Mouse (Mus musculus): ENCODE data around the gene Nubp2. TPM values are rescaled to one million over a fixed set of nuclear protein-coding genes. Genes with fewer than 3 reads are reported as not detected.

Nubp2 gene
- polyA plus RNA-seq (2014; fragmentation: Illumina TruSeq; extraction: RNeasy Lipid Tissue Mini Kit (QIAGEN cat#74804); ENCODE audit: low replicate concordance), result 1.6 TPM

DNA sequence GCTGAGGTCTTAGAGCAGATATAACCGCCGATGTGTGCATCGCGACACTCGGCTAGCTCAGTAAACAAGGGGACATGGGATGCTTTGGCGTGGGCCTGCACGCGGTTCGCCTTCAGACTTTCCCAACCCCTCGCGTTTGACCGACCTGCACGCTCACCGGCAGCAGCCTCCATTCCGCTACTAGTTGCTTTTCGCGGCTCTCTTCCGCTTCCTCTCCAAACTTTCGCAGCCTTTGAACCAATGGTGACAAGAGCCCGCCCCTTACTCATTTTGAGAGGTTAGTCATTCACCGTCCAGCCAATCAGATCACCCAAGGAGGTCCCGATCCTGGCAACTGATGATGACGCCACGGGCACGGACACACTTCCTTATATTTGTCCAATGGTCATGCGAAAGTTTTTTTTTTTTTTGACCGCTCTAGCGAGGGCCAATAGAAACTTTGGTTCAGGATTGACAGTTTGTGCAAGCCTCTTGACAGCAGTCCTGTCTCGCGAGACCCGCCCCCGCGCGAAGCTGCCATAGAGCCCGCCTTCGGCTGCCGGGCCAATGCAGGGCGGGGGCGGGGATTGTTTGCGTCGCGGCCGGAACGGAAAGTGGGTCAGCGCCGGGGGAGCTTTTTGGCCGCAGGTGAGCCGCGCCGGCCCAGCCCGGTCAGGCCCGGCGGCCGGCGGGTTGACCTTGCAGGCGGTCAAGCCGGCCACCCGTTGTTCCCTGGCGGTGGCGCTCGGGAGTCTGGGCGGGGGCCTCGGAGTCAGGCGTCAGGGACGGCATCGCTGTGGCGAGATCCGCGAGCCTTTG is at the start of gene Nubp2, which contains the start of gene Spsb3:
Gene Nubp2, minus strand, starts transcription at position 216 of the 798 bp plus-strand sequence.
Gene Spsb3, plus strand, starts transcription at position 510 of the 798 bp plus-strand sequence.

DNA sequence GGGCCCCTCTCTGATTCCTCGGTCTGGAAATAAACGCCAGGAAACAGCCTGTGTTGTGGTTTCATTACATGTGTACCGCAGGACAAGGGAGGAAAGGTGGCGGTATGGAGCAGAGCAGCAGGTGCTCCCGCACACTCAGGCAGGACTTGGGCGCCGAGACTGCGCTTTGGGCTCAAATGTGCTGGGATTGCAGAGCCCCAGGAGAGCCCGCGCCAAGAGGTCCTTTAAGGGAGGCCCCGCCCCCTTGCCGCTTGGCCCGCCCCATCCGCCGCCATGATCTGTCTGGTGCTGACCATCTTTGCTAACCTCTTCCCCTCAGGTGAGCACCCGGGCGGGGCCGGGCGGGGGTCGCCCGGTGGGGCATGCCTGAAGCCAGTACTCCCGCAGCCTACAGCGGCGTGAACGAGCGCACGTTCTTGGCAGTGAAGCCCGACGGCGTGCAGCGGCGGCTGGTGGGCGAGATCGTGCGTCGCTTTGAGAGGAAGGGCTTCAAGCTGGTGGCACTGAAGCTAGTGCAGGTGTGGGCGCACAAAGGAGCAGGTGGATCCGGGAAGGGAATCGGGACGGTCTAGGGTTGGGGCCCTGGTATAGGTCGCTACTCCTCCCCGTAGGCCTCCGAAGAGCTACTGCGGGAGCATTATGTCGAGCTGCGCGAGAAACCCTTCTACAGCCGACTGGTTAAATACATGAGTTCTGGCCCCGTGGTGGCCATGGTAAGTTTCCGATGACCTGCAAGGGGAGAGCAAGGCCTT is 10.3 kb upstream of the Nubp2 start, which contains the start of gene Nme3:
Gene Nme3, plus strand, starts transcription at position 260 of the 752 bp plus-strand sequence.

DNA sequence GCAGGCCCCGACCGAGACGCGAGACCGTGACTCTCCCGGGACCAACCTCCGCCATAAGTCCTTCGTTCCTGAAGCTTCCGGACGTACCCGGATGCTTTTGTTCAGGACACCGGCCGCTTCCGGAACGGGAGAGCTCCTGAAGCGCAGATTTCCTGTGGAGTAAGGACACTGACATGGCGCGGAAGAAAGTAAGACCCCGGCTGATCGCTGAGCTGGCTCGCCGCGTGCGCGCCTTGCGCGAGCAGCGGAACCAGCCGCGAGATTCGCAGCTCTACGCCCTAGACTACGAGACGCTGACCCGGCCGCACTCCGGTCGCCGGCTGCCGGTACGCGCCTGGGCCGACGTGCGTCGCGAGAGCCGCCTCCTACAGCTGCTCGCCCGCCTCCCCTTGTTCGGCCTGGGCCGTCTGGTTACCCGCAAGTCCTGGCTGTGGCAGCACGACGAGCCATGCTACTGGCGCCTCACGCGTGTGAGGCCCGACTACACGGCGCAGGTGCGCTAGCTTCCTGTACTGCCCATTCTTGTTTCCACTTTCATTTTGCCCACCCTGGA is 8.9 kb upstream of the Nubp2 start, which contains the start of the genes Eme2 and Mrps34:
Gene Eme2, minus strand, starts transcription at position 93 of the 553 bp plus-strand sequence.
Gene Mrps34, plus strand, starts transcription at position 122 of the 553 bp plus-strand sequence.

DNA sequence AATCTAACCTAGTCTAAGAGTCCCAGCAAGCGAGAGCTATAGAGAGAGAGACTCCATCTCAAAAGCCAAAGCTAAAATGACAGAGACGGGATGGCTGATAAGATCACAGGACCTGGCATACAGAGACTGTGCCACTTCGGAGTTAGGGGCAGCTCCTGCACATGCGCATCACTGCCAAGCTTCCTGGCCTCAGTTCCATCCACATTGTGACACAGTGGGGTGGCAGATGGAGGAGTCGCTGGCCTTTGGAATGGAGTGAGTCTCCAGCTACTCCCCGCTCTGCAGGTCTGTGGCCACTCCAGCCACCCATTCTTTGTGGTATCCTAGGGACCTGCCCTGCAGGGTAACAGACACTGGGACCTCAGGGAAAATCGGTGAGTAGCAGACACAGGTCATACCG is 20.4 kb downstream of the Nubp2 start, which contains the start of gene Igfals:
Gene Igfals, plus strand, starts transcription at position 222 of the 400 bp plus-strand sequence.

DNA sequence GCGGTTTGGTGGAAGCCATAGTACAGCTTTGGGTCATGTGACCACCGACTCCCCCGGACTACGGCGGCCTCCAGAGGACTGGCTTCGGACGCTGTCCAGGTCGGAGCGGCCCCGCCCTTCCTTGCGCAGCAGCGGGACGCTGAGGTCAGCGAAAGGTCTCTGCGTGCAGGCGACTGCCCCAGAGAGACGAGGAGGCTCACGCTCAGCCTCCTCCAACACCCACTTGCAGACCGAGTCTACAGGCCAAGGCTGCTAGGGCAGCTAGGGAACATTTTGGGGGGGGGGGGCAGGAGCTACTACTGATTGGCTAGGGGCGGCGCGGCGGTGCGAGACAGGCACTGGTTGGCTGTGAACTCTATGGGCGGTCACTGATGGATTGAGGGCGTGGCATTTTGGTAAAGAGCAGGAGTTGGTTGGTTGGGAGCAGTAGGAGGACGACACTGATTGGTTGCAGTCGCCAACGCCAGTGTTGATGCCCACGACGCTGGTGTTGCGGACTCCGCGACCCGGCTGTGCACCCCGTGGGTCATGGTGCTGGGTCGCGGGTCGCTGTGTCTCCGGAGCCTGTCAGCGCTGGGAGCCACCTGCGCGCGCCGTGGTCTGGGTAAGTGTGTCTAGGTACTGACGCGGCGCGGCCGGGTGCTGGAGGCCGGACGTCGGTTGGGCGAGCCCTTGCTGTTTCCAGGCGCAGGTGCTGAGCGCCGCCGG is 35.9 kb downstream of the Nubp2 start, which contains the start of gene Fahd1:
Gene Fahd1, minus strand, starts transcription at position 300 of the 708 bp plus-strand sequence.

DNA sequence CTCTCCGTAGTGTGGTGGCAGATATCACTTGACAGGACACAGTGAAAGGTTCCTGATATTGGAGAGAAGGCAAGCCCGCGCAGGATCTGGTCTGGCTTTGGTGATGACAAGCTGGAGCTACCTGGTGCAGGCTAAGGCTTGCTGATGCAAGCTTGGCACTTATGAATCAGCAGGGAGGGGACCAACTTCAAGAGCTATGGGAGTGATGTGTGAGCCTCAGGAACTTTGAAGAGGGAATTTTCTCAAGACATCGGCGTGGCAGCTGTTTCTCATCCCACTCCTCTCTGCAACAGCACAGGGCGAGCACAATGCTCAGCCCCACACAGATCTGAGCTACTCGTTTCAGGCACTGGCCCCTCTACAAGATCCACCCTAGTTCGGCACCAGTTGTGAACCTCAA is 46.3 kb downstream of the Nubp2 start, which contains the start of gene Hagh:
Gene Hagh, plus strand, starts transcription at position 302 of the 400 bp plus-strand sequence.

Other genes with a start within 250 kb of the Nubp2 start
- gene Slc9a3r2, start 236.0 kb downstream of the Nubp2 start, polyA plus RNA-seq (2014; fragmentation: Illumina TruSeq; extraction: RNeasy Lipid Tissue Mini Kit (QIAGEN cat#74804); ENCODE audit: low replicate concordance), result 3.3 TPM
- not detected for gene Npw, start 227.9 kb downstream of the Nubp2 start, polyA plus RNA-seq (2014; fragmentation: Illumina TruSeq; extraction: RNeasy Lipid Tissue Mini Kit (QIAGEN cat#74804); ENCODE audit: low replicate concordance)
- gene Zfp598, start 216.7 kb downstream of the Nubp2 start, polyA plus RNA-seq (2014; fragmentation: Illumina TruSeq; extraction: RNeasy Lipid Tissue Mini Kit (QIAGEN cat#74804); ENCODE audit: low replicate concordance), result 1.8 TPM
- 0.37 TPM for gene Syngr3, start 196.4 kb downstream of the Nubp2 start, polyA plus RNA-seq (2014; fragmentation: Illumina TruSeq; extraction: RNeasy Lipid Tissue Mini Kit (QIAGEN cat#74804); ENCODE audit: low replicate concordance)
- gene Gfer, start 190.2 kb downstream of the Nubp2 start, polyA plus RNA-seq (2014; fragmentation: Illumina TruSeq; extraction: RNeasy Lipid Tissue Mini Kit (QIAGEN cat#74804); ENCODE audit: low replicate concordance), result 6.1 TPM
- 3.7 TPM for gene Noxo1, start 190.1 kb downstream of the Nubp2 start, polyA plus RNA-seq (2014; fragmentation: Illumina TruSeq; extraction: RNeasy Lipid Tissue Mini Kit (QIAGEN cat#74804); ENCODE audit: low replicate concordance)
- not detected for gene Tbl3, start 178.7 kb downstream of the Nubp2 start, polyA plus RNA-seq (2014; fragmentation: Illumina TruSeq; extraction: RNeasy Lipid Tissue Mini Kit (QIAGEN cat#74804); ENCODE audit: low replicate concordance)
- not detected for gene Rnf151, start 168.3 kb downstream of the Nubp2 start, polyA plus RNA-seq (2014; fragmentation: Illumina TruSeq; extraction: RNeasy Lipid Tissue Mini Kit (QIAGEN cat#74804); ENCODE audit: low replicate concordance)
- 275 TPM for gene Rps2, start 168.2 kb downstream of the Nubp2 start, polyA plus RNA-seq (2014; fragmentation: Illumina TruSeq; extraction: RNeasy Lipid Tissue Mini Kit (QIAGEN cat#74804); ENCODE audit: low replicate concordance)
- gene Ndufb10, start 161.9 kb downstream of the Nubp2 start, polyA plus RNA-seq (2014; fragmentation: Illumina TruSeq; extraction: RNeasy Lipid Tissue Mini Kit (QIAGEN cat#74804); ENCODE audit: low replicate concordance), result 66.2 TPM
- gene Rpl3l, start 158.5 kb downstream of the Nubp2 start, polyA plus RNA-seq (2014; fragmentation: Illumina TruSeq; extraction: RNeasy Lipid Tissue Mini Kit (QIAGEN cat#74804); ENCODE audit: low replicate concordance), result not detected
- gene Msrb1, start 149.7 kb downstream of the Nubp2 start, polyA plus RNA-seq (2014; fragmentation: Illumina TruSeq; extraction: RNeasy Lipid Tissue Mini Kit (QIAGEN cat#74804); ENCODE audit: low replicate concordance), result 2.0 TPM
- not detected for gene Hs3st6, start 133.4 kb downstream of the Nubp2 start, polyA plus RNA-seq (2014; fragmentation: Illumina TruSeq; extraction: RNeasy Lipid Tissue Mini Kit (QIAGEN cat#74804); ENCODE audit: low replicate concordance)
- 1.4 TPM for gene Meiob, start 82.1 kb downstream of the Nubp2 start, polyA plus RNA-seq (2014; fragmentation: Illumina TruSeq; extraction: RNeasy Lipid Tissue Mini Kit (QIAGEN cat#74804); ENCODE audit: low replicate concordance)
- gene Hagh, start 46.2 kb downstream of the Nubp2 start, polyA plus RNA-seq (2014; fragmentation: Illumina TruSeq; extraction: RNeasy Lipid Tissue Mini Kit (QIAGEN cat#74804); ENCODE audit: low replicate concordance), result 13.4 TPM
- gene Fahd1, start 36.0 kb downstream of the Nubp2 start, polyA plus RNA-seq (2014; fragmentation: Illumina TruSeq; extraction: RNeasy Lipid Tissue Mini Kit (QIAGEN cat#74804); ENCODE audit: low replicate concordance), result 510 TPM
- not detected for gene Igfals, start 20.4 kb downstream of the Nubp2 start, polyA plus RNA-seq (2014; fragmentation: Illumina TruSeq; extraction: RNeasy Lipid Tissue Mini Kit (QIAGEN cat#74804); ENCODE audit: low replicate concordance)
- not detected for gene Spsb3, start 294 bp upstream of the Nubp2 start, polyA plus RNA-seq (2014; fragmentation: Illumina TruSeq; extraction: RNeasy Lipid Tissue Mini Kit (QIAGEN cat#74804); ENCODE audit: low replicate concordance)
- 1.1 TPM for gene Eme2, start 8.7 kb upstream of the Nubp2 start, polyA plus RNA-seq (2014; fragmentation: Illumina TruSeq; extraction: RNeasy Lipid Tissue Mini Kit (QIAGEN cat#74804); ENCODE audit: low replicate concordance)
- gene Mrps34, start 8.8 kb upstream of the Nubp2 start, polyA plus RNA-seq (2014; fragmentation: Illumina TruSeq; extraction: RNeasy Lipid Tissue Mini Kit (QIAGEN cat#74804); ENCODE audit: low replicate concordance), result not detected
- gene Nme3, start 10.2 kb upstream of the Nubp2 start, polyA plus RNA-seq (2014; fragmentation: Illumina TruSeq; extraction: RNeasy Lipid Tissue Mini Kit (QIAGEN cat#74804); ENCODE audit: low replicate concordance), result 0.71 TPM
- 3.5 TPM for gene Mapk8ip3, start 50.6 kb upstream of the Nubp2 start, polyA plus RNA-seq (2014; fragmentation: Illumina TruSeq; extraction: RNeasy Lipid Tissue Mini Kit (QIAGEN cat#74804); ENCODE audit: low replicate concordance)
- 65.7 TPM for gene Jpt2, start 74.3 kb upstream of the Nubp2 start, polyA plus RNA-seq (2014; fragmentation: Illumina TruSeq; extraction: RNeasy Lipid Tissue Mini Kit (QIAGEN cat#74804); ENCODE audit: low replicate concordance)
- 7.6 TPM for gene Cramp1l, start 129.4 kb upstream of the Nubp2 start, polyA plus RNA-seq (2014; fragmentation: Illumina TruSeq; extraction: RNeasy Lipid Tissue Mini Kit (QIAGEN cat#74804); ENCODE audit: low replicate concordance)
- gene Ift140, start 129.7 kb upstream of the Nubp2 start, polyA plus RNA-seq (2014; fragmentation: Illumina TruSeq; extraction: RNeasy Lipid Tissue Mini Kit (QIAGEN cat#74804); ENCODE audit: low replicate concordance), result 3.7 TPM
- gene Tmem204, start 197.2 kb upstream of the Nubp2 start, polyA plus RNA-seq (2014; fragmentation: Illumina TruSeq; extraction: RNeasy Lipid Tissue Mini Kit (QIAGEN cat#74804); ENCODE audit: low replicate concordance), result 2.1 TPM
- 0.11 TPM for gene Telo2, start 229.6 kb upstream of the Nubp2 start, polyA plus RNA-seq (2014; fragmentation: Illumina TruSeq; extraction: RNeasy Lipid Tissue Mini Kit (QIAGEN cat#74804); ENCODE audit: low replicate concordance)
- not detected for gene Ptx4, start 234.4 kb upstream of the Nubp2 start, polyA plus RNA-seq (2014; fragmentation: Illumina TruSeq; extraction: RNeasy Lipid Tissue Mini Kit (QIAGEN cat#74804); ENCODE audit: low replicate concordance)
- 2.5 TPM for gene Clcn7, start 247.0 kb upstream of the Nubp2 start, polyA plus RNA-seq (2014; fragmentation: Illumina TruSeq; extraction: RNeasy Lipid Tissue Mini Kit (QIAGEN cat#74804); ENCODE audit: low replicate concordance)